Mouse (Mus musculus) forebrain, embryonic 14.5 days (tissue): Measurements from ENCODE around the gene Olfr821. TPM values are rescaled to one million over a fixed set of nuclear protein-coding genes. Genes with fewer than 3 reads are reported as not detected.
"Not testable (repeated sequence)": the region's sequence is repeated elsewhere in the genome, so short reads cannot be mapped to it uniquely, and the experiment has no call there.

Source experiments
- ATAC-seq: fragments of 200-750 bp; cut with Nextera tagmentation; 2 replicates; pipeline ENCODE4 v1.8.0; 2017; ENCODE audit warnings: mild to moderate bottlenecking, moderate library complexity
- DNase-seq: peaks from one replicate; pipeline ENCODE4 v3.0.0-alpha.2; 2015; ENCODE audit warnings: low spot score
- H3K27ac ChIP-seq: fragments of 300-500 bp; sonication (generic); 2 replicates; pipeline ENCODE4 v1.5.1; 2014; ENCODE audit warnings: low read depth, mild to moderate bottlenecking, control low read depth, low read length, moderate library complexity
- H3K27me3 ChIP-seq: fragments of 300-500 bp; sonication (generic); replicated peaks from 2 replicates; pipeline ENCODE4 v1.6.1; 2014; ENCODE audit warnings: low read length, control low read depth, mixed read lengths; ENCODE audit not compliant: control insufficient read depth, insufficient read depth
- H3K36me3 ChIP-seq: fragments of 300-500 bp; sonication (generic); 2 replicates; pipeline ENCODE4 v1.6.1; 2014; ENCODE audit warnings: low read length, control low read depth; ENCODE audit not compliant: control insufficient read depth, insufficient read depth
- H3K4me1 ChIP-seq: fragments of 300-500 bp; sonication (generic); 2 replicates; pipeline ENCODE4 v1.6.1; 2014; ENCODE audit warnings: antibody characterized with exemption, low read length, control low read depth; ENCODE audit not compliant: control insufficient read depth, insufficient read depth
- H3K4me2 ChIP-seq: fragments of 300-500 bp; sonication (generic); 2 replicates; pipeline ENCODE4 v1.6.1; 2014; ENCODE audit warnings: mild to moderate bottlenecking, control low read depth, low read length
- H3K4me3 ChIP-seq: fragments of 300-500 bp; sonication (generic); 2 replicates; pipeline ENCODE4 v1.5.1; 2014; ENCODE audit warnings: low read depth, low read length, control low read depth
- H3K9ac ChIP-seq: fragments of 300-500 bp; sonication (generic); 2 replicates; pipeline ENCODE4 v1.6.1; 2014; ENCODE audit warnings: mild to moderate bottlenecking, low read length, control low read depth, moderate library complexity
- H3K9me3 ChIP-seq: fragments of 300-500 bp; sonication (generic); replicated peaks from 2 replicates; pipeline ENCODE4 v1.6.1; 2016; ENCODE audit warnings: low read length, control low read depth, mixed read lengths; ENCODE audit not compliant: control insufficient read depth
- WGBS: fragments of 180-500 bp; shearing (Covaris S2); extraction: QIAGEN DNeasy Blood & Tissue Kit; methylation state at CpG from one replicate; pipeline ENCODE4 v1.1.7; 2014; 5-methylcytosine and 5-hydroxymethylcytosine counted together
- polyA plus RNA-seq: library from polyadenylated mRNA; unstranded; fragments of >200 nt; fragmentation: Nextera tagmentation; extraction: Ambion mirVana; gene quantifications from 2 replicates; pipeline ENCODE4 v1.2.1, GENCODE M21; 2014

Olfr821 gene
- not detected in 2 replicates for polyA plus RNA-seq

DNA sequence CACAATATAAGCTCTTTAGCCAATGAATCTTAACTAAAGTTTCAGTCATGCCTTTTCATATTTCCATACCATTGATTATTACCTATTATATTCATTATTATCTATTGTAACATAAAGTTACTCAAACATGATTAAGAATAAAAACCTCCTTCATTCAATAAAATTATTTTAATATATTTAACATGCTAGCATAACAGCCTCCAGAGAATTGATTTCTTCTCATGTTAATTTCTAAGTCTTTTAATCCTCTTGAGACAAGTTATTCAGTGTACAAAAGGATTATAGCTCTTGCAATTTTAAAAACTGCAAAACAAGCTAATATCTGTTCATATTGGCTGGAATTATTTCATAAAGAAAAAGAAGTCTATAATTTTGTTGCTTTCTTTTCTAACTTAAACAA lies at the start of gene Olfr821:
Olfr821 (plus strand) TSS at position 301 of the 400 bp plus-strand sequence.
- Histone ChIP-seq H3K36me3 (no peaks in the 10 kb centered on the region), H3K4me2 (no peak within 1 kb of the TSS), H3K9ac (no peak within 1 kb of the TSS), H3K9me3 (no peaks in the 10 kb centered on the region), H3K4me3 (no peak within 1 kb of the TSS), H3K27ac (no peak within 1 kb of the TSS), H3K27me3 (no peaks in the 10 kb centered on the region), H3K4me1 (no peaks in the 10 kb centered on the region)
- ATAC-seq (no peak), DNase-seq (no peak)

DNA sequence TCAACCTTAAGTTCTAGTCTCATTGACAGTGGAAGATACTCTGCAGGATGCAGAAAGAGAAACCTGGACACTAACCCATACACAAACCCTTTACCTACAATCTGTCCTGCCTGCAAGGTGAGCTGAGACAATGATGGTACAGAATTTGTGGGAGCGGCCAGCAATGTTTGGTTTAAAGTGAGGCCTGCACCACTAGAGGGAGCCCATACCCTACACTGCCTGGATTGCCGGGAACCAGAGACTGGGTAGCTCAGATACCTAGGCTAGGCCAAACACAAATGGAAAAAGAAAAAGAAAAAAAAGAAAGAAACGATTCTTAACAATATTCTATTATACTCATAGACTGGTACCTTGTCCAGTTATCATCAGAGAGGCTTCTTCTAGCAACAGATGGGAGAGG lies 48.3 kb upstream of the Olfr821 start:
- not testable (repeated sequence) for H3K4me2 ChIP-seq, H3K4me3 ChIP-seq
- no CpG with 5 or more reads among the region's 3 CpGs for WGBS

DNA sequence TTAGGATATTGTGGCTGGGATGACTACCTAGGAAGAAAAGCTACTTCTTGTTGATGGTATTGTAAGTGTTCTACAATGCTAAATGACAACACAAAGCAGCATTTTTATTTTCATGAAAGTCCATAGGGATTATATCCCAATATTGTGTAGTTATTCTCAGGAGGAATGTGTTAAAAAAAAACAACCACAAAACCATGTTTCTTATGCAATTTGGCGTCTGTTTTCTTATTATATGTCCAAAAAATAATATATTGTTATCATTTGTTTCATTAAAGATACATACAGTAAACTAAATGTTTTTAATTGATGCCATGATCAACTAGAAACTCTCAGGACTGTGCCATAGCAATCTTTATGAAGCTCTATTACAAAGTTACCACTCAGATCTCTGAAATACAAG lies 45.2 kb upstream of the Olfr821 start, which contains the start of gene Gm10310:
Gm10310 (minus strand) TSS at position 101 of the 400 bp plus-strand sequence.
- H3K27ac ChIP-seq, H3K36me3 ChIP-seq, H3K4me3 ChIP-seq, H3K9ac ChIP-seq, H3K4me1 ChIP-seq, ATAC-seq, H3K27me3 ChIP-seq, DNase-seq, H3K9me3 ChIP-seq, H3K4me2 ChIP-seq: not testable (repeated sequence)
- WGBS, result no CpG with 5 or more reads among the region's 1 CpGs

More for the DNA sequence above, 48.3 kb upstream of the Olfr821 start:
- not testable (repeated sequence) for H3K27me3 ChIP-seq, H3K9ac ChIP-seq, DNase-seq, H3K36me3 ChIP-seq, H3K9me3 ChIP-seq, H3K4me1 ChIP-seq, H3K27ac ChIP-seq
- ATAC-seq, result peak; percentile 57; the same call in 1 of the 2 replicates

DNA sequence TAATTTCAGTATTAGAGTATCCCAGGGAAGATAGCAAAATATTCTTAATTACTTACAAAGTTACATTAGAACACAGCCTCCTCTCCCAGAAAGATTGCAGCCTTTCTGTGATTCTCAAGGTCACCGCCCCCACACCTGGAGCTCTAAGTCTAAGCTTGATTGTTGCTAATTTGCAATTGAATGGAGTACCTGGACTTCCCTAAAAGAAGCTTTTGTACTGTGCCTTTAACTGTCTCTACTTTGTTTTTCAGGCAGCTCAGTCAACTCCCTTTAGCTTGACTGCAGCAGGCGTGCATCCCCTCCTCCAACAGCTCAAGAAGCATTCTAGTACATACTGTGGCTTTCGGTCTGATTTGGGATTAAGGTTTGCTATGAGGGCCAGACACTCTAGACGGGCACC lies 26.0 kb upstream of the Olfr821 start:
- not testable (repeated sequence) for ATAC-seq, H3K27ac ChIP-seq, H3K4me3 ChIP-seq, H3K9ac ChIP-seq, H3K27me3 ChIP-seq, DNase-seq, H3K36me3 ChIP-seq, H3K9me3 ChIP-seq, H3K4me2 ChIP-seq, H3K4me1 ChIP-seq
- WGBS, result 85% methylated on average over 4 of the region's 4 CpGs

DNA sequence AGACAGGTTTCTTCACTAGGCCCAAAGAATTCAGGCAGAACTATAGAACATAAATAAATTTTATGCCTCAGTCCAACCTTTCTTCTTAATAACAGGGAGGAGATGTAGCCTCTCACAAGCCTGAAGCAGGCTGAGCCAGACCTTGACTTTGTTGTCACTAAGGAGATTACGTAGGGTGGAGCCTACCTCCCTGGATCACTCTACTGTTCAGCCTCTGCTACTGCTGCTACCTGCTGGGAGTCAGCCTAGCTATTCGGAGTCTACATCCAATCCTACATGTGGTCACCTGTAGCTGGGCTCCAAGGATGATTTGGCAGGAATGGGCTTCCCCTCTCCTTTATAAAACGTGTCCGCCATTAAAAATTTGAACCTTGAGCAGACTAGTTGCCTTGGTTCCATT lies 24.8 kb upstream of the Olfr821 start:
- not testable (repeated sequence) for H3K9me3 ChIP-seq, ATAC-seq, H3K4me2 ChIP-seq, H3K36me3 ChIP-seq, H3K4me1 ChIP-seq, H3K4me3 ChIP-seq, H3K9ac ChIP-seq, H3K27ac ChIP-seq, H3K27me3 ChIP-seq, DNase-seq
- 89% methylated on average over 4 of the region's 4 CpGs for WGBS

DNA sequence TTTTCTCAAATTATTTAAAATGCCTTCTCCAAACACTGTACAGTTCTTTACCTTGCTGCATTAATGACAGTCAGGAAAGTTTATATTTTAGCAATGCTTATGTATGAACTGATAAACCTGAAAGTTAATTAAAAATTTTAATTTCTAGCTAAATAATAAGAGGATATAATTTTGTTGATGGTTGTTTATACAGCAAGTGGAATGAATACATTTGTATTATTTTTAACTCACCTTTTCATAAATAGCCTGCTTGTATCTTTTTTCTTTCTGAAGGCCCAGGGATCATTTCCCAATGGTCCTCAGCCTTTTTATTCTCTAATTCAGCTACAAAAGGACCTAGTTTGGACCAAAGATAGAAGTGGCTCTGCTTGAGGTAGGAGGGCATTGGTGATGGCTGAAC lies 17.8 kb upstream of the Olfr821 start, which contains the start of gene Olfr820:
Olfr820 (plus strand) TSS at position 301 of the 400 bp plus-strand sequence.
- Histone ChIP-seq H3K4me3 (no peak within 1 kb of the TSS), H3K9me3 (no peaks in the 10 kb centered on the region), H3K27me3 (no peaks in the 10 kb centered on the region), H3K27ac (no peak within 1 kb of the TSS), H3K4me1 (no peaks in the 10 kb centered on the region), H3K36me3 (no peaks in the 10 kb centered on the region), H3K4me2 (no peak within 1 kb of the TSS), H3K9ac (no peak within 1 kb of the TSS)
- ATAC-seq, result no peak
- no peak for DNase-seq

DNA sequence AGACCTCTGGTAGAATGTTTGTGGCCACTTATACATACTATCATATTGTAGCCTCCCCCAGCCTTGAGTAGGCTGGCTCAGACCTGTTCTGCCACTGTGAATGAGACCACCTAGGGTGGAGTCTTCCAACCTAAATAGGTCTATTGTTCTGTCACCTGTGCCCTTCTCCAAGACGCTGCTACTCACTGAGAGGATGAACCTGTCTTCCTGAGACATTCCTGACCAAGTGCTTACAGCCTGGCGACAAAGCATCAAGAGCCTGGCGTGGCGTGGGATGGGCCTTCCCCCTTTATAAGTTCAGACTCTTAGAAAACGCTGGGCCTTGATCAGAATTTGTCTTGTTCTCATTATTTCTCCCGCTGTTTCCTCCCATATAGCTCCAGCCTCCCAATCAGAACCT lies 6.9 kb downstream of the Olfr821 start:
- Histone ChIP-seq H3K4me2 (no peak overlapping the region), H3K9ac (no peak overlapping the region), H3K27ac (no peak overlapping the region), H3K9me3 (no peaks in the 10 kb centered on the region), H3K4me3 (no peak overlapping the region), H3K4me1 (no peaks in the 10 kb centered on the region), H3K36me3 (no peaks in the 10 kb centered on the region), H3K27me3 (no peaks in the 10 kb centered on the region)
- 65% methylated on average over 6 of the region's 6 CpGs for WGBS
- ATAC-seq (no peak), DNase-seq (no peak)

DNA sequence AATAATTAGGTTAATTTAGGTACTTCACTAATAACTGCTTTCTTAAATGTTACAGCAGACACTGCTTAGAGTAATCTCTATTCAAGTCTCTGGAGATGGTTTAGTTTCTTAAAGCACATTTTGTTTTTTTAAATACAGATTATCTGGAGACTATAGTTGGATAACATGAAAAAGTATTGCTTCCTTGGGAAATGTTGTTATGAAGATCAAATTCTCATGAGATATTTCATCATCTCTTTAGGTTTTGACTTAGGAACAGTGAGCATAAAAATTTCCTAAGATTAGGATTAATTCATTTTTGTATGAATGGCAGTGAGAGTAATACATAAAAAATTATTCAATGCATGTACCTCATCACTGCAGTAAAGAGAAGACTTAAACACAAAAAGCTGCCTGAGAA lies 40.8 kb downstream of the Olfr821 start, which contains the start of gene Olfr822:
Olfr822 (plus strand) TSS at position 301 of the 400 bp plus-strand sequence.
- no peak for DNase-seq
- no peak for ATAC-seq
- Histone ChIP-seq H3K36me3 (no peaks in the 10 kb centered on the region), H3K9ac (no peak within 1 kb of the TSS), H3K4me1 (no peaks in the 10 kb centered on the region), H3K4me2 (no peak within 1 kb of the TSS), H3K9me3 (no peaks in the 10 kb centered on the region), H3K27me3 (no peaks in the 10 kb centered on the region), H3K27ac (no peak within 1 kb of the TSS), H3K4me3 (no peak within 1 kb of the TSS)
